Mouse (Mus musculus) hindbrain, embryonic 13.5 days (tissue): ENCODE data around the gene Prnd. TPM values are rescaled to one million over a fixed set of nuclear protein-coding genes. Genes with fewer than 3 reads are reported as not detected.

Experiments used
- ATAC-seq: fragments of 200-750 bp; cut with Nextera tagmentation; 2 replicates; pipeline ENCODE4 v1.8.0; 2017; ENCODE audit warnings: moderate TSS enrichment; ENCODE audit not compliant: low FRiP score
- H3K27ac ChIP-seq: fragments of 300-500 bp; sonication (generic); 2 replicates; pipeline ENCODE4 v1.5.1; 2015; ENCODE audit warnings: inconsistent platforms, mild to moderate bottlenecking, moderate library complexity
- H3K27me3 ChIP-seq: fragments of 300-500 bp; sonication (generic); 2 replicates; pipeline ENCODE4 v1.6.1; 2015; ENCODE audit warnings: mild to moderate bottlenecking, inconsistent platforms
- H3K36me3 ChIP-seq: fragments of 300-500 bp; sonication (generic); 2 replicates; pipeline ENCODE4 v1.6.1; 2015; ENCODE audit warnings: mild to moderate bottlenecking, inconsistent platforms
- H3K4me1 ChIP-seq: fragments of 300-500 bp; sonication (generic); replicated peaks from 2 replicates; pipeline ENCODE4 v1.6.1; 2015; ENCODE audit warnings: inconsistent platforms
- H3K4me2 ChIP-seq: fragments of 300-500 bp; sonication (generic); 2 replicates; pipeline ENCODE4 v1.6.1; 2015; ENCODE audit warnings: inconsistent platforms, mild to moderate bottlenecking, moderate library complexity
- H3K4me3 ChIP-seq: fragments of 300-500 bp; sonication (generic); 2 replicates; pipeline ENCODE4 v1.5.1; 2015; ENCODE audit warnings: mild to moderate bottlenecking, inconsistent platforms
- H3K9ac ChIP-seq: fragments of 300-500 bp; sonication (generic); 2 replicates; pipeline ENCODE4 v1.6.1; 2015; ENCODE audit warnings: mild to moderate bottlenecking, inconsistent platforms
- H3K9me3 ChIP-seq: fragments of 300-500 bp; sonication (generic); 2 replicates; pipeline ENCODE4 v1.6.1; 2016; ENCODE audit warnings: inconsistent platforms
- WGBS: fragments of 180-500 bp; shearing (Covaris S2); methylation state at CpG from one replicate; pipeline ENCODE4 v1.1.7; 2015; 5-methylcytosine and 5-hydroxymethylcytosine counted together
- polyA plus RNA-seq: library from polyadenylated mRNA; unstranded; fragments of >200 nt; fragmentation: Nextera tagmentation; extraction: Ambion mirVana; gene quantifications from 2 replicates; pipeline ENCODE4 v1.2.1, GENCODE M21; 2015

Prnd gene
- polyA plus RNA-seq, 1 experiment from 2014 or later, result 11.8 TPM

DNA sequence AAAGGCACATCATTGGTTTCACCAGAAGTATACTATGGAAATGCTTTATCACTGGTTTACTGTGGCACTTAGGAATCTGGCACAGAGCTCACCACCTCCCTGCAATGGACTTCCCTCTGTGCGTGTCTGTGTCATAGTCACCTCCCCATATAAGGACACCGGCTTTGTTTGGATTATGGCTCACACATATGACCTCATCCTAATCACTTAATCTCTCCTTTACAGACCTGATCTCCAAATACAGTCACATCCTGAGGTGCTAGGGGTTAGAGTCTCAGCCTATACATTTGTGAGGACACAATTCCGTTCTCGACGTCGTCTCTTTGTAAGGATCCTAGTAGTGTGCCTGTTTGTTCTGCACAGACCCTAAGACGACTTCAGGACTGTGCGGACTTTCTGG lies 5.4 kb upstream of the Prnd start:
- no peaks in the 10 kb centered on the region for H3K9me3 ChIP-seq
- H3K4me3 ChIP-seq, result no peak overlapping the region
- H3K27me3 ChIP-seq, result 0 out of 2 replicates have a peak, but pooled peaks cover 1% of the 10 kb centered on the region
- H3K9ac ChIP-seq, result no peak overlapping the region
- 89% methylated on average over 8 of the region's 8 CpGs for WGBS
- no peak for ATAC-seq
- no peaks in the 10 kb centered on the region for H3K4me1 ChIP-seq
- H3K4me2 ChIP-seq, result no peak overlapping the region
- H3K36me3 ChIP-seq, result no peaks in the 10 kb centered on the region
- H3K27ac ChIP-seq, result no peak overlapping the region

GRCm38 (mm10) chr2:131945765-131946164 lies 4.9 kb upstream of the Prnd start:
- Histone ChIP-seq H3K27ac (no peak overlapping the region), H3K9me3 (no peaks in the 10 kb centered on the region), H3K4me2 (no peak overlapping the region), H3K9ac (no peak overlapping the region), H3K4me3 (no peak overlapping the region), H3K36me3 (no peaks in the 10 kb centered on the region), H3K27me3 (peaks cover 7% of the 10 kb centered on the region; the same call in 1 of the 2 replicates), H3K4me1 (0 out of 2 replicates have a peak, but pooled peaks cover 4% of the 10 kb centered on the region)
- WGBS, result 89% methylated on average over 6 of the region's 6 CpGs
- ATAC-seq, result no peak

GRCm38 (mm10) chr2:131946351-131946750 lies 4.3 kb upstream of the Prnd start:
- no peak overlapping the region for H3K4me3 ChIP-seq
- no peak overlapping the region for H3K9ac ChIP-seq
- H3K9me3 ChIP-seq, result no peaks in the 10 kb centered on the region
- H3K4me1 ChIP-seq, result 0 out of 2 replicates have a peak, but pooled peaks cover 5% of the 10 kb centered on the region
- H3K36me3 ChIP-seq, result no peaks in the 10 kb centered on the region
- no peak overlapping the region for H3K4me2 ChIP-seq
- peaks cover 8% of the 10 kb centered on the region; the same call in 1 of the 2 replicates for H3K27me3 ChIP-seq
- no peak overlapping the region for H3K27ac ChIP-seq
- WGBS, result 93% methylated on average over 16 of the region's 16 CpGs
- ATAC-seq, result no peak

DNA sequence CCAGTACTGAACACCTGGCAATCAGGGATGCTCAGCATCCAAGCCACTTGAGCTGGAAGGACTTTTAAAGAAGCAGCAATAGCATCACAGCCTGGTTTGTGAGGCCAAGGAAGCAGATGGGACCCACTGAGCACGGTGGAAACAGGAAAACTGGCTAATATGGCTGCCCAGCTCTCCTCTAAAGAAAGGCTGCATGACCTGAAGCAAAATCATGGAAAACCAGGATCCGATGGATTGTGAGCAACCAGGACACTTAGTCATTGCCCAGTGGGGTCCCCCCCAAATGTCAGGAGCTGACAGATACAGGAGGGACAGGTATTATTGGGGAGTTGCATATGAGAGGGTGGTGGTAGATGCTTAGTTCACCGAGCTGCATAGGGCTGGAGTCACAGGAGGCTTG lies 2.5 kb upstream of the Prnd start:
- H3K4me2 ChIP-seq, result no peak overlapping the region
- no peak overlapping the region for H3K27ac ChIP-seq
- peaks cover 12% of the 10 kb centered on the region for H3K4me1 ChIP-seq
- H3K9ac ChIP-seq, result no peak overlapping the region
- no peaks in the 10 kb centered on the region for H3K36me3 ChIP-seq
- no peak overlapping the region for H3K4me3 ChIP-seq
- no peak for ATAC-seq
- H3K9me3 ChIP-seq, result no peaks in the 10 kb centered on the region
- 87% methylated on average over 3 of the region's 3 CpGs for WGBS
- H3K27me3 ChIP-seq, result peaks cover 26% of the 10 kb centered on the region

DNA sequence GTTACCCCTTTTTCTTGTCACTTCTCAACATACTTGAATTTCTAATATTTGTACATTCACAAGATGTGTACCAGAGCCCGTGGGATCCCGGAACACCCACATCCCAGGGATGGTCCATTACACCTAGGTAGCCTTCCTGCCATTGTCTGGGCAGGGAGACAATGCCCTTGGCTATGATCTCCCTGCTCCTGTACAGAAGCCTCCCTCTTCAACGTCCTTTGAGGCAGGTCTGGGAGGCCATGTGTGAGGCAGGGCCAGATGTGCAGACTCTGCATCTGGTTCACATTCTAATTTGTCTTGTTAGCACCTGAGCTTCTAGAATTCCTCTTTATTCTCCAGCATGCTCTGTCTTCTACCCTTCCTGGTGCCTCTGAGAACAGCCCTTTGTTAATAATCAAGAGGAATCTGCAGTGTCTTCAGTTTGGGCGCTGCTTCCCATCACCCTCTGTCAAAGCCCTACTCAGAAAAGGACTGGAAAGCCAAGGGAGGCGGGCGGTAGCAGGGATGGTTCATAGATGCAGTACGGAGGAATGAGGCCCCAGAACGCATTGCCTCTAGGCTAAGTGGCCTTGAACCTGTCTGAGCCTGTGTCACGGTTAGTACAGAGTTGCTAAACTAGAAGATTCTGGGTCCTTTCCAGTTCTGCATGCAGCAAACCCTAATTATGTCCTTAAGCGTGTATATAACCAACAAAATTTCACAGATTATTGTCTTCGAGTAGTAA lies 1.6 kb upstream of the Prnd start:
- no peaks in the 10 kb centered on the region for H3K9me3 ChIP-seq
- peaks cover 15% of the 10 kb centered on the region for H3K4me1 ChIP-seq
- H3K27me3 ChIP-seq, result peaks cover 35% of the 10 kb centered on the region
- no peak overlapping the region for H3K4me3 ChIP-seq
- no peak overlapping the region for H3K9ac ChIP-seq
- no peaks in the 10 kb centered on the region for H3K36me3 ChIP-seq
- H3K4me2 ChIP-seq, result no peak overlapping the region
- H3K27ac ChIP-seq, result no peak overlapping the region
- ATAC-seq, result no peak
- 82% methylated on average over 11 of the region's 11 CpGs for WGBS

DNA sequence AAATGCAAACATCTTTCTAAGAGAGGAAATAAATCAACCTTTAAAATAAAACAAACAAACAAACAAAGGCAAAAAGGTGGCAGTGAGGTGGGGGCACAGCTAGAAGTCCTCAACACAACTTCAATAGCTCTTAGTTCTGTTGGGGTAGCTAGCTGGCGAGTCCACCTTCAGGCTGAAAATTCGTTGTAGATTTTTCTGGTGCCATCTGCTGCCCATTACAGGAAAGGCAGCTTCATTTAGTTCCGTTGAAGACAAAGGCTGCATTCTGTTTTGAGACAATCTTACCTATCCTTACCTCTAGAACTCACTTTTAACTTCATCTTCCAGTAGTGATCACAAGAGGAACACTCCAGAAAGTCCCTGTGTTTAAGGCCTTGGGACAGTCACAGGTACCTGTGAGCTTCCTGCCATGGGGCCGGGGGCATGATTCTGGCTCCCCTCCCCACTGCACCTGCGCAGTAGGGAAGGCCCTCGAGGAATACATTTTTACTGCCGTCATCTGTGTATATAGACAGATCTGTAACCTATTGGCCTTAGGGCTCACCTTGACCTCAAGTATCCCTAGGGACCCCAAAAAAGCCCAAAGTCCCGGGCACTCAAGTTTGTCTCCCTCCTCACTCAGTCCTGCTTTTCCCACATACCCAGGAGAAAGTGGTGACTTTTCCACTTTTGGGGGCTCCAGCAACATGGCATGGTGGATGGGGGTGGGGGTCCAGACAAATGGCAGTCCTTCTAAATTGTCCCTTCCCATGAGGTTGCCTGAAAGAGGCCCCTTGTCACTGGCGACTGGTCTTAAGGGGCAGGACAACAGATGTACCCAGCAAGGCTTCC lies 679 bp upstream of the Prnd start:
- Histone ChIP-seq H3K36me3 (no peaks in the 10 kb centered on the region), H3K4me1 (peaks cover 18% of the 10 kb centered on the region), H3K4me2 (0 out of 2 replicates have a peak overlapping the region, but pooled peaks have one; percentile 13), H3K4me3 (no peak overlapping the region), H3K9ac (no peak overlapping the region), H3K9me3 (no peaks in the 10 kb centered on the region), H3K27me3 (peaks cover 43% of the 10 kb centered on the region), H3K27ac (no peak overlapping the region)
- ATAC-seq, result peak; percentile 31
- WGBS, result 47% methylated on average over 9 of the region's 9 CpGs

DNA sequence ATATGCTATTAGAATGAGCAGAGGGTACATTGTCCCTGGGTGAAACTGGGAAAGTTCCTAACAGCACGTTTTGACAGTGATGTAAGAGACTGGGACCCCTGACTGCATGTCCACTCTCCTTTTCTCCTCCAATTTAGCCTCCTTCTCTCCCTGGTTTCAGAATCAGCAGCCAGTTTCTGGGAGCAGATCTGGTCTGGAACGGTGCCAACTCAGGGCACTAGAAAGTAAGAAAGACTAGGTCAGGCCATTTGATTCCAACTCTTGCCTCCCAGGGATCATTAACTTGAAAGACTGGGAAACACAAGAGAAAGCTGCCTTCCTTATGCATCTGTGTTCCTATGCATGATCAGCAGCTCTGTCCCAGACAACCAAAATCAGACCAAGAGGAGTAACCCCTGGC lies 1.8 kb downstream of the Prnd start:
- no peak for ATAC-seq

GRCm38 (mm10) chr2:131952961-131953538 lies 2.4 kb downstream of the Prnd start:
- peak overlapping the region; percentile 8 for H3K4me3 ChIP-seq
- no peaks in the 10 kb centered on the region for H3K9me3 ChIP-seq
- peaks cover 24% of the 10 kb centered on the region for H3K4me1 ChIP-seq
- H3K9ac ChIP-seq, result no peak overlapping the region; the same call in 1 of the 2 replicates
- whole genome bisulfite sequencing, result 17% methylated on average over 29 of the region's 29 CpGs
- peaks cover 57% of the 10 kb centered on the region for H3K27me3 ChIP-seq
- H3K4me2 ChIP-seq, result peak overlapping the region; percentile 44
- H3K36me3 ChIP-seq, result no peaks in the 10 kb centered on the region
- ATAC-seq, result no peak
- H3K27ac ChIP-seq, result no peak overlapping the region

More for the DNA sequence above, 1.8 kb downstream of the Prnd start:
- Histone ChIP-seq H3K36me3 (no peaks in the 10 kb centered on the region), H3K4me3 (no peak overlapping the region), H3K27ac (no peak overlapping the region), H3K9ac (no peak overlapping the region), H3K27me3 (peaks cover 56% of the 10 kb centered on the region), H3K4me2 (peak overlapping the region; percentile 44; the same call in 1 of the 2 replicates), H3K4me1 (peaks cover 24% of the 10 kb centered on the region), H3K9me3 (no peaks in the 10 kb centered on the region)
- 45% methylated on average over 2 of the region's 2 CpGs for WGBS

DNA sequence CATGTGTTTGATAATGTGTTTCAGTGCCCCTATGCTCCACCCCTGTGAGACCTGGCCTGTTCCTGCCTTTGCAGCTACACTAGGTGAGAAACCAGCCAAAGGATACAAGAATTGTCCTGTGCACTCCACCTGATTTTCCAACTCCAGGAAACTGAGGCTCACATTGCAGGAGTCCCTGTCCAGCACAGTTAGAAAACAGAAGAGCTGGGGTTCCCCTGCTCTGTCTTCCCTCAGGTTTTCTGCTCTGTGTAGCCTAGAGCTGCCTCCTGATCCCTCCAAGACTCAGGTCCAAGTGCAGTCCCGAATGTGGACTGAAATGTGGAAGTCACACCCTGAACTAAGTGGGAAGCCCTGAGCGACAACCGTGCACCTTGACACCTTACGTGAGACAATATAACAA lies 3.0 kb downstream of the Prnd start:
- H3K36me3 ChIP-seq, result no peaks in the 10 kb centered on the region
- H3K4me3 ChIP-seq, result 0 out of 2 replicates have a peak overlapping the region, but pooled peaks have one; percentile 8
- peaks cover 57% of the 10 kb centered on the region for H3K27me3 ChIP-seq
- no peak overlapping the region for H3K27ac ChIP-seq
- no peaks in the 10 kb centered on the region for H3K9me3 ChIP-seq
- ATAC-seq, result no peak
- H3K4me2 ChIP-seq, result 0 out of 2 replicates have a peak overlapping the region, but pooled peaks have one; percentile 44
- H3K4me1 ChIP-seq, result peaks cover 24% of the 10 kb centered on the region
- WGBS, result 93% methylated on average over 4 of the region's 4 CpGs
- H3K9ac ChIP-seq, result no peak overlapping the region

DNA sequence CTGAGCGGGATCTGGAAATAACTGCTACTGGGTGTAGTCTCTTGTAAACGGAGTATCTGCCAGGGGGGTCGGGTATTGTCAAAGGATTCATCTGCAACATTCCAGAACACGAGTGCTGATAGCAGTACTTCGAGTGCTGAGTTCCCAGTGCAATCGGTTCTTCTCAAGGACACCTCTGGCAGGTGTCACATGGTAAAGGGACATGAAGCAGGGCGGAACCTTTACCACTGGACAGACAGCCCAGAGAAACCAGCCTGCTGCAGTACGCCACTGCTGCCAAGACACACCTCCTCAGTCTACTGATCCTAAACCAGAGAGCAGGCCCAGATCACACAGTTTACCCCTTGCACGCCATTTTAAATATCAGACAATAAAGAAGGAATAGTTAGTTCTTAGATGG lies 4.2 kb downstream of the Prnd start:
- H3K4me2 ChIP-seq, result peak overlapping the region; percentile 62
- H3K36me3 ChIP-seq, result no peaks in the 10 kb centered on the region
- peaks cover 57% of the 10 kb centered on the region for H3K27me3 ChIP-seq
- ATAC-seq, result peak; percentile 38
- no peak overlapping the region for H3K27ac ChIP-seq
- peak overlapping the region; percentile 42 for H3K4me3 ChIP-seq
- H3K9ac ChIP-seq, result peak overlapping the region; percentile 53
- WGBS, result 59% methylated on average over 9 of the region's 9 CpGs
- H3K4me1 ChIP-seq, result peaks cover 24% of the 10 kb centered on the region
- no peaks in the 10 kb centered on the region for H3K9me3 ChIP-seq

GRCm38 (mm10) chr2:131955264-131955663 lies 4.6 kb downstream of the Prnd start:
- Histone ChIP-seq H3K27me3 (peaks cover 55% of the 10 kb centered on the region), H3K4me2 (peak overlapping the region; percentile 62), H3K9ac (peak overlapping the region; percentile 53), H3K4me1 (peaks cover 24% of the 10 kb centered on the region), H3K4me3 (peak overlapping the region; percentile 42), H3K9me3 (no peaks in the 10 kb centered on the region), H3K36me3 (no peaks in the 10 kb centered on the region), H3K27ac (no peak overlapping the region)
- peak; percentile 77 for ATAC-seq
- 3% methylated on average over 17 of the region's 17 CpGs for WGBS
